In genomic region chr15:37102035-37102555, GRCm38 (mm10) we compare ENCODE assay signal across 10 mouse cellular contexts.
A peak's percentile ranks its signal among the peaks of the same experiment; 100 is the strongest.
DNase-seq lines count a peak whose midpoint lies in the region; ATAC-seq and TF ChIP-seq lines count a peak whose summit lies in the region.
"Had no signal": no experiment of that assay in that cellular context is flagged by ENCODE, and none has a peak within 500 bp of the region (broad histone marks: within the 10 kb centered on the region; RNA-seq: fewer than 3 reads in every experiment).

No protein-coding gene starts in this region.

- peak; percentile 45 for ATAC-seq in intestine, postnatal 0 days
- no peak for ATAC-seq in intestine, embryonic 15.5 days
- ATAC-seq in inflammation-experienced regulatory T-cells, adult 6 months, result no peak

- peak; percentile 29 for DNase-seq in cerebellum, adult 9-10 months
- no peak for DNase-seq in cerebellum, adult 11-12 months
- DNase-seq in fibroblast of lung, adult 2 months (ENCODE audit: low read depth), result peak; percentile 49
- no peak for DNase-seq in urinary bladder, adult 18-20 months (ENCODE audit: low spot score in 2 of 2)
- DNase-seq: heart, postnatal 36 days had no signal

- TF ChIP-seq CTCF in intestine, postnatal 0 days (IDR thresholded peaks at IDR 0.05; ENCODE audit: low read depth), result peak; percentile 65
- TF ChIP-seq CTCF in C2C12 (IDR thresholded peaks at IDR 0.05; ENCODE audit: control insufficient read depth, insufficient read depth, insufficient read length), result peak; percentile 18

- no peak overlapping the region for H3K9ac ChIP-seq in intestine, postnatal 0 days (ENCODE audit: low read depth, low read length)
- no peak overlapping the region for H3K9ac ChIP-seq in intestine, embryonic 15.5 days
- H3K9ac ChIP-seq: limb, embryonic 13.5 days had no signal

- no peaks in the 10 kb centered on the region for H3K36me3 ChIP-seq in intestine, postnatal 0 days (ENCODE audit: control insufficient read depth, insufficient read depth)
- H3K36me3 ChIP-seq in intestine, embryonic 15.5 days, result no peaks in the 10 kb centered on the region
- H3K36me3 ChIP-seq in C2C12 (ENCODE audit: control insufficient read depth, insufficient read depth), result no peaks in the 10 kb centered on the region
- H3K36me3 ChIP-seq: limb, embryonic 13.5 days had no signal

- no peak overlapping the region for H3ac ChIP-seq in C2C12 (ENCODE audit: control insufficient read depth, insufficient read length, low read depth)

- 59% methylated on average over 2 of the region's 2 CpGs for WGBS in intestine, postnatal 0 days
- WGBS in intestine, embryonic 15.5 days, result 60% methylated on average over 2 of the region's 2 CpGs

- no peaks in the 10 kb centered on the region for H3K9me3 ChIP-seq in intestine, postnatal 0 days (ENCODE audit: control insufficient read depth)
- H3K9me3 ChIP-seq in intestine, embryonic 15.5 days, result no peaks in the 10 kb centered on the region

- no peak overlapping the region for H3K4me2 ChIP-seq in intestine, postnatal 0 days (replicated peaks; ENCODE audit: low read depth)
- no peak overlapping the region for H3K4me2 ChIP-seq in intestine, embryonic 15.5 days (replicated peaks)
- H3K4me2 ChIP-seq: limb, embryonic 13.5 days had no signal

- no peak overlapping the region for H3K27ac ChIP-seq in intestine, postnatal 0 days (ENCODE audit: low read depth, low read length)
- no peak overlapping the region for H3K27ac ChIP-seq in intestine, embryonic 15.5 days
- H3K27ac ChIP-seq: limb, embryonic 13.5 days had no signal

- no peak overlapping the region for H3K4me3 ChIP-seq in intestine, postnatal 0 days (ENCODE audit: low read depth, low read length)
- no peak overlapping the region for H3K4me3 ChIP-seq in intestine, embryonic 15.5 days (replicated peaks)
- no peak overlapping the region for H3K4me3 ChIP-seq in C2C12 (ENCODE audit: insufficient read depth, poor library complexity, severe bottlenecking)
- H3K4me3 ChIP-seq: limb, embryonic 13.5 days had no signal

- no peaks in the 10 kb centered on the region for H3K79me2 ChIP-seq in C2C12 (ENCODE audit: control insufficient read depth, insufficient read depth)

- no peaks in the 10 kb centered on the region for H3K27me3 ChIP-seq in intestine, postnatal 0 days (replicated peaks; ENCODE audit: control insufficient read depth, insufficient read depth, low read length)
- no peaks in the 10 kb centered on the region for H3K27me3 ChIP-seq in intestine, embryonic 15.5 days (replicated peaks)
- peaks cover 4% of the 10 kb centered on the region for H3K27me3 ChIP-seq in C2C12 (ENCODE audit: control insufficient read depth, insufficient read depth, insufficient read length)
- H3K27me3 ChIP-seq: limb, embryonic 13.5 days had no signal

- no peaks in the 10 kb centered on the region for H3K4me1 ChIP-seq in intestine, postnatal 0 days (replicated peaks; ENCODE audit: control insufficient read depth, insufficient read depth, low read length)
- no peaks in the 10 kb centered on the region for H3K4me1 ChIP-seq in intestine, embryonic 15.5 days (replicated peaks)
- H3K4me1 ChIP-seq: limb, embryonic 13.5 days had no signal

- no peaks in the 10 kb centered on the region for H3K79me3 ChIP-seq in C2C12 (ENCODE audit: low read depth)

TF ChIP-seq in C2C12, 6 proteins besides CTCF, POLR2A, EP300 and RAD21:
- TF ChIP-seq MYOG (IDR thresholded peaks at IDR 0.05; ENCODE audit: control insufficient read depth, extremely low read depth, insufficient read length) (no peak), MYOD1 (IDR thresholded peaks at IDR 0.05; ENCODE audit: control insufficient read depth, insufficient read length, low read depth) (no peak)

Comparison
In these comparisons a context has a peak if more than half of its experiments do, and no peak if none do; other contexts are left out.
1. DNase-seq: peak in cerebellum, adult 9-10 months (single experiment) and fibroblast of lung, adult 2 months (single experiment); none in cerebellum, adult 11-12 months (single experiment) and urinary bladder, adult 18-20 months (0 of 2).